Mouse (Mus musculus) gastrocnemius, adult 2 months (tissue): ENCODE data around the gene Zbtb16. TPM values are rescaled to one million over a fixed set of nuclear protein-coding genes. Genes with fewer than 3 reads are reported as not detected.
A peak's percentile ranks its signal among the peaks of the same experiment; 100 is the strongest.

ENCODE experiments used
- DNase-seq: peaks from one replicate; pipeline ENCODE4 v3.0.0; 2022
- H3K27ac ChIP-seq: fragments of 200-600 bp; 2 replicates; pipeline ENCODE4 v1.8.1; 2022; ENCODE audit warnings: mild to moderate bottlenecking
- H3K4me3 ChIP-seq: fragments of 200-600 bp; 2 replicates; pipeline ENCODE4 v1.8.1; 2022; ENCODE audit warnings: mild to moderate bottlenecking, moderate library complexity
- CTCF ChIP-seq: fragments of 200-600 bp; IDR thresholded peaks from 2 replicates; pipeline ENCODE4 v1.8.1; 2022; ENCODE audit warnings: antibody characterized with exemption, mild to moderate bottlenecking, moderate library complexity
- intact Hi-C: fragments of 180-260 bp; cut with DNase I; formaldehyde crosslinking; loops from one replicate; pipeline ENCODE4 v1.15.1; 2025
- total RNA-seq, 2 experiments: library from RNA; stranded (reverse); gene quantifications; 2 replicates each; pipeline ENCODE4 v1.2.3; 2021

The Zbtb16 gene
- total RNA-seq, 2 experiments from 2014 or later, result 163 to 166 TPM

GRCm38 (mm10) chr9:48790575-48790974 is 45.4 kb downstream of the Zbtb16 start:
- intact Hi-C loops, result no loop called here

DNA sequence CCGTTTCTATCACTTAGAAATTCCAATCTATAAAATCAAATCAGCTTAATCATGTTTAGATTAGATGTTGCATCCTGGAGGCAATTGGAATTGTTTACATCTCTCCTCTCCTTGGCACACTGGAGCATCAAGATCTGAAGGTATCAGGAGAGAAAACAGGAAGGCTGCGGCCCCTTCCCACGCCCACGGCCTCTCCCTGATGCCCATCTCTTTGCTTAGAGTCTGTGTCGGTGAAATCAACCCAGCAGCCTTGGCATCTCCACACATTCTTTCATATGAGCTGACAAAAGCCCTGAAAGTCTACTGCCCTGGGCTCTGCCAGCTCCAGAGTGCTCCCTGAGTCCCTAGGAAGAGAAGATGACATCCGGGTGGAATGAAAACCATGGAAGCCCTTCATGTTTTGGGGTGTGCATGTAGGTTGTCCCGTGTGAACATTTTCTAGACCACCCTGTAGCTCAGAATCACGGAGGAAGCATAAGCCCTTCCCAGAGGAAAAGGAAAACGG is 48.1 kb downstream of the Zbtb16 start:
- peak overlapping the region; percentile 13; the same call in 1 of the 2 replicates for H3K4me3 ChIP-seq
- TF ChIP-seq CTCF, result no peak
- no peak for DNase-seq
- H3K27ac ChIP-seq, result peak overlapping the region; percentile 80
- intact Hi-C loops, result no loop called here

More at GRCm38 (mm10) chr9:48790575-48790974, 45.4 kb downstream of the Zbtb16 start:
- no peak for DNase-seq
- Histone ChIP-seq H3K4me3 (no peak overlapping the region), H3K27ac (peak overlapping the region; percentile 16; the same call in 1 of the 2 replicates)
- TF ChIP-seq CTCF, result no peak

DNA sequence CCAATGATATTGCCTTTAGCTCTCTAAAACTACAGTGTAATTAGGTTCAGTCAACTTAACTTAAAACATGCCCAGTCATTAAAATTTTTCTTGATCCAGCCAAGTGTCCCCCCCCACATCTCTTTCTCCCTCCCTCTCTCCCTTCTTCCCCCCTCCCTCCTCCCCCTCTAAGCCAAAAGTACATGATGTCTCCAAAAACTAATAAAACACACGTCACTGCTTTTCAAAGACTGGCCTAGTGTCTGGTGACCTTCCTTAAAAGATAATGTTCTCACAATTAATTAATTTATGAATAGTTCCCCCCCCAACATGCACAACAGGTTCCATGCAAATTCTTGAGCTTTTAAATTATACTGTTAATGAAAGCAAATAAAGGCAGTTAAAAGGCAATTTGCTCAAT is 48.7 kb downstream of the Zbtb16 start:
- peak overlapping the region; percentile 80 for H3K27ac ChIP-seq
- intact Hi-C loops, result no loop called here
- peak overlapping the region; percentile 26; the same call in 1 of the 2 replicates for H3K4me3 ChIP-seq
- no peak for DNase-seq
- no peak for TF ChIP-seq CTCF

DNA sequence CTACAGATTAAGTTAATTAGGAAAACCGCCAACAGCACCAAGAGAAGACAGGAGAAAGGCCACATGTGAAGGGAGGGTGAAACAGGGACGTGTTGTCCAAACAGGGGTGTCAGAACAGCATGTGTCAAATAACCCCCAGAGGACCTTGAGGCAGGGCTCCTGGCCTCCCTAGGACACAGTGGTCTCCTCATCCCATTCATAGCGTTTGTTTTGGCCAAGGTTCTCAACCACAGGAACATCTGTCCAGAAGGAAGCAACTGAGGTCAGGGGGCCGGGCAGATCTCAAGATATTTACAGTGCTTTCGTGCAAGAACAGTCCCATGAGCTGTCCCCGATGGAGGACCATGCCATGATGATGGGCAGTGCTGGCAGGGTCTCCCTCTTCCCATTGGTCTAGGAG is 49.2 kb downstream of the Zbtb16 start:
- peak; percentile 59 for DNase-seq
- Histone ChIP-seq H3K4me3 (peak overlapping the region; percentile 26; the same call in 1 of the 2 replicates), H3K27ac (peak overlapping the region; percentile 80)
- intact Hi-C loops, result no loop called here
- no peak for TF ChIP-seq CTCF

DNA sequence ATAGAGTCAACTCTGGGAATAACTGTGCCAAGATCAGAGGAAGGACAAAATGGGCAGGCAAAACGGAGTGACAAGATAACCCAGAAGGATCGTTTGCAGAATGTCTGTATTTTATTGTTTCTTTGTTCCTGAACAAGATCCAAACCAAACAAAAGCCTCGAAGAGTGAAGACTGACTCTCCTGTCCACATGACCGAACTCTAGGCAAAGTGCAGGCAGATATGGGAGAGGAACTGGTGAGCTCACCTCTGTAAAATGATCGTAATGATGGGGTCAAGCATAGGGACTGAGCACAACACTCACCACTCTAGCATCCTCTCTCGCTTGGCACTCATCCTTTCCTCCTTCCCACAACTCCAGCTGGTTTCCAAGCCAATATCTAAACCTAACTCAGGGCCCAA is 51.1 kb downstream of the Zbtb16 start:
- H3K27ac ChIP-seq, result peak overlapping the region; percentile 69

DNA sequence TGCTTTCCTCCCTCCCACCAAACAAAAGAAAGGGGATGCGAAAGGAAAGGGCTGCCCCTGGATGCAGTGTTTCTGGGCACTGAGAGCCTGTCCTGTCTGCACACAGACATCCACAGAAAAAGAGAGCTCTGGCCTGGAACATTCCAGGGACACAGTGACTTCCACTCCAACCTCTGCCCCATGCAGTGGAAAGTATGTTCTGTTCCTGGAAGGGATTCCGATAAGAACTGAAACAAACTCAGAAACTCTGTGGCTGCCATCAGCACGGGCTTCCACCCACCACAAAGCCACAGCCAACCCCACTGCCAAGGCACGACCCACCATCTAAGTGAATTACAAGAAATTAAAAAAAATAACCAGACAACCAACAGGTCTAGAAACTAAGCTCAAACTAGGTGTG is 52.7 kb downstream of the Zbtb16 start:
- intact Hi-C loops, result no loop called here
- H3K27ac ChIP-seq, result peak overlapping the region; percentile 69
- TF ChIP-seq CTCF, result no peak
- 0 out of 2 replicates have a peak overlapping the region, but pooled peaks have one; percentile 5 for H3K4me3 ChIP-seq
- DNase-seq, result no peak

More for the DNA sequence above, 51.1 kb downstream of the Zbtb16 start:
- intact Hi-C loops, result no loop called here
- no peak overlapping the region for H3K4me3 ChIP-seq
- DNase-seq, result no peak
- no peak for TF ChIP-seq CTCF

DNA sequence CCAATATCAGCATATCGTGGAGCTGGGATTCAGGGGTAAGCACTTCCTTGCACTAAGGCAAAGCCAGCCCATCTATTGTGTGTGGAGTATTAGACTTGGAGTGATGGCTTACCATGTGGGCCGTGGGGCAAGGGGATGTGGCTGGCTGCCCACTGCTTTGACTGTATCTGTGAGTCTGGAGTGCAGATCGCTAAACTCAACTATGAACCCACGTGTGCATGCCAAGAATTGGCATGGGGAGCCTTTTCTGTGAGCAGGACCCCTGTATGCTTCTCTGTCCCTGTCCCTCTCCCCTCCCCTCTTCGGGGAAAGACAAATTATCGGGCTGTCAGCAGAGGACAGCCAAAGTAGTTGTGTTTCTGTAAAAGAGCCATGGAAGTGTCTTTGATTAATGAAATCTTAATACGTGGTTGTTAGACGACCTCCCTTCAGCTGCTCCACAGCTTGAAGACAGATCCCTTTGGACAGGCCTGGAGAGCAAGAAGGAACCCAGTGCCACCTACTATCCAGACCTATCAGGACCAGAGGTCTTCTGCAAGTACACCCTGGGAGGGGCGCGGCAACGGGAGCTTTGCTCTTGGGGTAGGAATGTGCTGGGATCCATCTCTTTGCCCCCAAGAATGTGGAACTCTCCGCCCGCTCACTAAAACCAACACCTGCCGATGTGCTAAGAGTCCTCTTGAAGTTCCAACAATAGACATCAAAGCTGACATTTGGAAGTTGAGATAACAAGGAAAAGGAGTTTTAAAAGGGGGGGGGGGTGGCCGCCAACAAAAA is 53.5 kb downstream of the Zbtb16 start:
- DNase-seq, result no peak
- no peak for TF ChIP-seq CTCF
- peak overlapping the region; percentile 69 for H3K27ac ChIP-seq
- intact Hi-C loops, result no loop called here
- H3K4me3 ChIP-seq, result no peak overlapping the region

DNA sequence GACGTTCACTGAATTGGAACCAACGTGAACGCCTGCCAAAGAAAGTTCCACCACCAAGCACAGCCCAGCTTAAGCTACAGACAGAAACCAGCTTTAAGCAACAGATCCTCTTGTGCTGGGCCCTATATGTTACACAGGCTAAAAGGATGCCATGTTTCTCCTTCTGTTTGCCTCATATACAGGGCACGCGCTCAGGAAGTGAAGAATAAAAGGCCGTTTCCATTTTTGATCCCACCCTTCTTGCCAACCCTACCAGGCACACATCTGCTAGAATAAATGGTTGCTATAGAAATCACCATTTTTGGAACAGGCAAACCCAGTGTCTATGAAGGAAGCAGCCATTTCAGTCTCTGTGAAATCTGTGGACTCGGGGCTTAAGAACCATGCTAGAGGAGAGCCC is 59.8 kb downstream of the Zbtb16 start:
- intact Hi-C loops, result no loop called here
- peak overlapping the region; percentile 83 for H3K27ac ChIP-seq
- no peak for TF ChIP-seq CTCF
- H3K4me3 ChIP-seq, result no peak overlapping the region
- no peak for DNase-seq

GRCm38 (mm10) chr9:48775561-48775960 is 60.5 kb downstream of the Zbtb16 start:
- Histone ChIP-seq H3K4me3 (no peak overlapping the region), H3K27ac (peak overlapping the region; percentile 83)
- no peak for TF ChIP-seq CTCF
- peak; percentile 72 for DNase-seq
- intact Hi-C loops, result no loop called here

GRCm38 (mm10) chr9:48773710-48774109 is 62.3 kb downstream of the Zbtb16 start:
- H3K4me3 ChIP-seq, result no peak overlapping the region
- DNase-seq, result no peak
- no peak for TF ChIP-seq CTCF

DNA sequence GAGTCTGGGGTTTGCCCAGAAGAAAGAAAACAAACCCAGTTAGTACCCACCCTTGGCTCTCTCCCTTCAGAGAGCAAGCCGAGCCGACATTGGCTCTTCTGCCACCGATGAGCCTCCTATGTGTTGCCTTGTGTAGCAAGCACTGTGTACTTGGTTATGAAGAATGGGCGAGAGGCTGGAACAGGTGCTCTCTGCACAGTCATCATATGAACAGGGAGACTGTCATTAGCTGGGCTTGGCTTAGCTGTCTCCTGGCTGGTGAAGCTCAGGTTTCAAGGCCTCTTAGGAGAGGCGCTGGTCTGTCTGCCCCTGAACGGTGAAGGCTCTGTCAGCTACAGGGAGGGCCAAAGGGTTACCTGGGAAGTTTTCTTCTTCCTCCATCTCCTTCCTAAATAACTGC is 62.9 kb downstream of the Zbtb16 start:
- no peak for TF ChIP-seq CTCF
- Histone ChIP-seq H3K27ac (peak overlapping the region; percentile 83), H3K4me3 (peak overlapping the region; percentile 15; the same call in 1 of the 2 replicates)
- DNase-seq, result peak; percentile 61
- intact Hi-C loops, result no loop called here

More at GRCm38 (mm10) chr9:48773710-48774109, 62.3 kb downstream of the Zbtb16 start:
- intact Hi-C loops, result no loop called here
- peak overlapping the region; percentile 83 for H3K27ac ChIP-seq

GRCm38 (mm10) chr9:48771504-48771903 is 64.5 kb downstream of the Zbtb16 start:
- intact Hi-C loops, result no loop called here
- Histone ChIP-seq H3K4me3 (no peak overlapping the region), H3K27ac (peak overlapping the region; percentile 83)
- no peak for DNase-seq
- TF ChIP-seq CTCF, result no peak

GRCm38 (mm10) chr9:48768965-48769364 is 67.1 kb downstream of the Zbtb16 start:
- TF ChIP-seq CTCF, result no peak
- no peak for DNase-seq
- no peak overlapping the region for H3K4me3 ChIP-seq
- peak overlapping the region; percentile 83 for H3K27ac ChIP-seq
- intact Hi-C loops, result no loop called here
